Mouse (Mus musculus): Measurements from ENCODE around the gene Sorl1. TPM values are rescaled to one million over a fixed set of nuclear protein-coding genes. Genes with fewer than 3 reads are reported as not detected.
A peak's percentile ranks its signal among the peaks of the same experiment; 100 is the strongest.

Gene Sorl1
- polyA plus RNA-seq, 1 experiment from 2014 or later: 11.5 TPM

DNA sequence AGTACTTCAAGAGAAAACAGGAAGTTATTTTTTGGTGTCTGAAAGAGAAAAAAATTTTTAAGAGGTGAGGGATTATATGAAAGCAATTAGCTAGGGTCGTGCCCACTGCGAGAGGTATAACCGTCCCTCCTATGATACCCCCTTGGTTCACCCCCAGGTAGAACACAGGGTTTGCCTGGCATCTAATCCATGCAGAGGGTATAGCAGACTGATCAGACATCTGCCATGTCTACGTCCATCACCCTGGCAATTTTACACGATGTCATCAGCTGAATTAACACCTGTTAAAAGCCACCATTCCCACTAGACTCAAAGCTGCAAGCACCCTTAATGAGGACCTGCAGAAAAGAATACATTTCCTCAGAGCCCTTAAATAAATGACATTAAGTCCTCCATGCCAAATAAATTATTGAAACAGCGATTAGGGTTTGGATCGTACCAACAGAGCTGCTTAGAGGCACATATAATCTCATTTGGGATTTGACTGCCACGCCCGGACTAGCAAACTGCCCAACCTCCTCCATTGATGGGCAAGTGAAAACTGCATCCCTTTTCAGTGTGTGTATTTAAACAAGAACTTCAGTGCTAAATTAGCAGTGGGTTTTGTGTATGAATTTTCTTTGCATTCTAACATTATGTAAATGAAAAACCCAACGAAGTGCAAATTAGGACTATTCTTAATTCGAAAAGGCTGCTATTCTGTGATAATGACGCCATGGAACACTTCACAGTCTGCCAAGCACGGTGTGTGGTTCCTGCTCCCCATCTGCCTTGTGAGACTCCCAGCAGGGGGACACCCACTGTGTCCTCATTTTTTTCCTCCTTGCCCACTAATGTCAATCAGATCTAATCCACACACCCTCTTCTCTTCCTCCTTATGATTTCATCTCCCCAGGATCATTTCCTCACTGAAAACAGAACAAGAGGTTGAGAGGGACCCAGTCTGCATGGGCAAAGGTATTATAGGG is 7.0 kb upstream of the Sorl1 start:
- H3K9ac ChIP-seq (ENCODE audit: low read depth, low read length): no peak overlapping the region
- H3K4me1 ChIP-seq (ENCODE audit: control insufficient read depth, insufficient read depth, low read length): no peaks in the 10 kb centered on the region
- 89% methylated on average over 13 of the region's 13 CpGs for WGBS
- H3K4me2 ChIP-seq (replicated peaks; ENCODE audit: low read depth, low read length): no peak overlapping the region
- H3K9me3 ChIP-seq (ENCODE audit: control insufficient read depth, low read length): no peaks in the 10 kb centered on the region
- H3K27me3 ChIP-seq (ENCODE audit: control insufficient read depth, insufficient read depth, low read length): no peaks in the 10 kb centered on the region
- H3K27ac ChIP-seq (ENCODE audit: low read depth, low read length): no peak overlapping the region
- no peaks in the 10 kb centered on the region for H3K36me3 ChIP-seq (ENCODE audit: control insufficient read depth, insufficient read depth, low read length)
- no peak overlapping the region for H3K4me3 ChIP-seq (ENCODE audit: low read length)
- no peak for ATAC-seq (ENCODE audit: low FRiP score, low TSS enrichment)

DNA sequence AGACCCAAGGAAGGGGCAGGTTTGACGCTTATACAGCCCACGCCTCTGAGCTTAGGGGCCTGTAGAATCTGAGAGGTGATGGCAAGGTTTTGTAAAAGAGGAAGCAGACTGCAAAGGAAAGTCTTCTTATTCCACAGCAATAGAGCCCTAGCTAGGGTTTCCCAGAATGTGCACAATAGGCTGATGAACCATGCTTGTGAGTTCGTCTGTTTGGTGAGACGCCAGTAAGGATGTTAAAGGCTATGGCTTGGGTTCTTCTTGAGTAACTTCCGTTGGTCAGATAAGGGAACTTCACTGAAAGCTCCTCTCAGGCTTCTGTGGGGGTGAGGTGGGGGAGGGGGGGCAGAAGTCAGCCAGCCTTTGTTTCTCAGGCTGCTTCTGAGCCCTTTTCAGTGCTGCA is 3.9 kb upstream of the Sorl1 start:
- WGBS: 83% methylated on average over 5 of the region's 5 CpGs
- no peak for ATAC-seq (ENCODE audit: low FRiP score, low TSS enrichment)
- H3K9ac ChIP-seq (ENCODE audit: low read depth, low read length): no peak overlapping the region

DNA sequence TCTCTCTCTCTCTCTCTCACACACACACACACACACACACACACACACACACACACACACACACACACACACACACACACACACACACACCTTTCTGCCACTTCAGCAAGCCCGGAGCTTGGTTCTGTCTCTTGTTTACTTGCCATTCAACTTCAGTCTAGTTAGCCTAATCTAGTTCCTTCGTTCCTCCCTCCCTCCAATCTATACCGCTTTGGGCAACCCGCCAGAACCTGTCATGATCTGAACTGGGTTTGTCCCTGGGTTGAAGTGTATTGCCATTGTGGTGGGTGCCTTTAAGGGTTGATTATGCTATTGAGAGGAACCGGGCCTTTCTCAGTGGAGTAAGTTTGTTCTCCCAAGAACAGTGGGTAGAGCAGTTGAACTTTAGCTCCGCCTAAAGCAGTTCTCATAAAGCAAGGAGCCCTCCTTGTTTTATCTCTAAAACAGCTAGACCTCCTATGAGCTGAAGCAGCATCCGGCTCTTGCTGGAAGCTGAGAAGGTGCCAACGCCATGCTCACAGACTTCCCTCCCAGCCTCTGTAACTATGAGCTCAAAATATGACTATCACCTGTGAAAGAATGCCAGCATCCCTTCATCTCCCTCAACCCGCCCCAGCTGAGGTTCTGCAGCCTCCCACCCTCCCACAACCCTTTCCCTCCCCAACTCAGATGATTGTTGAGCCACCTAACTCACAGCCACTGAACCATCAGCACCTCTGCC is 1.3 kb upstream of the Sorl1 start:
- peaks cover 15% of the 10 kb centered on the region; the same call in 1 of the 2 replicates for H3K4me1 ChIP-seq (ENCODE audit: control insufficient read depth, insufficient read depth, low read length)
- H3K9ac ChIP-seq (ENCODE audit: low read depth, low read length): no peak overlapping the region
- H3K4me3 ChIP-seq (ENCODE audit: low read length): no peak overlapping the region
- H3K9me3 ChIP-seq (ENCODE audit: control insufficient read depth, low read length): no peaks in the 10 kb centered on the region
- H3K36me3 ChIP-seq (ENCODE audit: control insufficient read depth, insufficient read depth, low read length): no peaks in the 10 kb centered on the region
- ATAC-seq (ENCODE audit: low FRiP score, low TSS enrichment): no peak
- H3K4me2 ChIP-seq (replicated peaks; ENCODE audit: low read depth, low read length): no peak overlapping the region
- H3K27ac ChIP-seq (ENCODE audit: low read depth, low read length): no peak overlapping the region
- WGBS: 80% methylated on average over 9 of the region's 9 CpGs
- no peaks in the 10 kb centered on the region; the same call in 1 of the 2 replicates for H3K27me3 ChIP-seq (ENCODE audit: control insufficient read depth, insufficient read depth, low read length)

More for the DNA sequence above, 3.9 kb upstream of the Sorl1 start:
- Histone ChIP-seq H3K4me1 (ENCODE audit: control insufficient read depth, insufficient read depth, low read length) (peaks cover 10% of the 10 kb centered on the region; the same call in 1 of the 2 replicates), H3K27ac (ENCODE audit: low read depth, low read length) (no peak overlapping the region), H3K27me3 (ENCODE audit: control insufficient read depth, insufficient read depth, low read length) (no peaks in the 10 kb centered on the region; the same call in 1 of the 2 replicates), H3K36me3 (ENCODE audit: control insufficient read depth, insufficient read depth, low read length) (no peaks in the 10 kb centered on the region), H3K9me3 (ENCODE audit: control insufficient read depth, low read length) (no peaks in the 10 kb centered on the region), H3K4me3 (ENCODE audit: low read length) (no peak overlapping the region), H3K4me2 (replicated peaks; ENCODE audit: low read depth, low read length) (no peak overlapping the region)

DNA sequence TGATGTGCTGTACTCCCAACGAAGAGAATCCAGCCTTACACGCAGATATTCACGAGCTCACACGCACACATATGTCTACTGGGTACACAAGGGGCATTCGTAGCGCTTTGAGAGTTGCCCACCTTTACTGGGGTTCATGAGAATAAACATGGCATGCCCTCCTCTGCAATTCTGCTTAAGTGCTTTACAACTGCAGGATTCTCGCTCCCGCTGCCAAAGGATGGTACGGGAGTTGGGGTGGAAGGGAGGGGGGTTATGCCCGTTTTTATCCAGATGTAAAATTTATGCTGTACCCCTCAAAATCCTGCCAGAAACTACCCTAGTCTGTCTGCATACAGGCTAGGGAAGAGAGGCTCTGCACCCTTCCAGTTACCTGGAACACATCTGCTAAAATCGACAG is 893 bp downstream of the Sorl1 start:
- Histone ChIP-seq H3K27me3 (ENCODE audit: control insufficient read depth, insufficient read depth, low read length) (no peaks in the 10 kb centered on the region; the same call in 1 of the 2 replicates), H3K4me3 (ENCODE audit: low read length) (peak overlapping the region; percentile 88), H3K4me1 (ENCODE audit: control insufficient read depth, insufficient read depth, low read length) (peaks cover 15% of the 10 kb centered on the region; the same call in 1 of the 2 replicates), H3K9ac (ENCODE audit: low read depth, low read length) (peak overlapping the region; percentile 87; the same call in 1 of the 2 replicates), H3K4me2 (replicated peaks; ENCODE audit: low read depth, low read length) (peak overlapping the region; percentile 95), H3K36me3 (ENCODE audit: control insufficient read depth, insufficient read depth, low read length) (no peaks in the 10 kb centered on the region), H3K9me3 (ENCODE audit: control insufficient read depth, low read length) (no peaks in the 10 kb centered on the region), H3K27ac (ENCODE audit: low read depth, low read length) (no peak overlapping the region)
- WGBS: 30% methylated on average over 11 of the region's 11 CpGs
- ATAC-seq (ENCODE audit: low FRiP score, low TSS enrichment): no peak

DNA sequence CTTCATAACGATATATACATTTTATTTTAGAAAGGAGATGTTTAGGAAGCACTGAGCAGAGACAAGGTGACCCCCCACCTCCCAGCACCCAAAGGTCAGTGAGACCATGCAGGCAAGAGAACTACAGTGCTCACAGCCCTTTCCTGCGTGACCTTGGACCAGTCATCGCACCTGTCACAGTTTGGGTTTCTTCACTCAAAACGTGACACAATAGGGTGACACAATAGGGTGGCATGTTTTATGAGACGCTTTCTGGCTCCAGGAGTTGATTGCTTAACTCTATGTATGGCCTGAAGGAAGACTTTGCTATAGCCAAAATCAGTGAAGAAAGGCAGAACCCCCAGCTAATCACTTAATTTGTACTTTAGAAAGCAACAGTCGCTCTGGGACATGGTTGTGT is 1.7 kb downstream of the Sorl1 start:
- Histone ChIP-seq H3K4me2 (replicated peaks; ENCODE audit: low read depth, low read length) (no peak overlapping the region), H3K9me3 (ENCODE audit: control insufficient read depth, low read length) (no peaks in the 10 kb centered on the region), H3K4me3 (ENCODE audit: low read length) (peak overlapping the region; percentile 88; the same call in 1 of the 2 replicates), H3K27ac (ENCODE audit: low read depth, low read length) (no peak overlapping the region), H3K4me1 (ENCODE audit: control insufficient read depth, insufficient read depth, low read length) (peaks cover 15% of the 10 kb centered on the region; the same call in 1 of the 2 replicates), H3K9ac (ENCODE audit: low read depth, low read length) (no peak overlapping the region), H3K27me3 (ENCODE audit: control insufficient read depth, insufficient read depth, low read length) (no peaks in the 10 kb centered on the region; the same call in 1 of the 2 replicates), H3K36me3 (ENCODE audit: control insufficient read depth, insufficient read depth, low read length) (no peaks in the 10 kb centered on the region)
- WGBS: 82% methylated on average over 6 of the region's 6 CpGs
- ATAC-seq (ENCODE audit: low FRiP score, low TSS enrichment): no peak

DNA sequence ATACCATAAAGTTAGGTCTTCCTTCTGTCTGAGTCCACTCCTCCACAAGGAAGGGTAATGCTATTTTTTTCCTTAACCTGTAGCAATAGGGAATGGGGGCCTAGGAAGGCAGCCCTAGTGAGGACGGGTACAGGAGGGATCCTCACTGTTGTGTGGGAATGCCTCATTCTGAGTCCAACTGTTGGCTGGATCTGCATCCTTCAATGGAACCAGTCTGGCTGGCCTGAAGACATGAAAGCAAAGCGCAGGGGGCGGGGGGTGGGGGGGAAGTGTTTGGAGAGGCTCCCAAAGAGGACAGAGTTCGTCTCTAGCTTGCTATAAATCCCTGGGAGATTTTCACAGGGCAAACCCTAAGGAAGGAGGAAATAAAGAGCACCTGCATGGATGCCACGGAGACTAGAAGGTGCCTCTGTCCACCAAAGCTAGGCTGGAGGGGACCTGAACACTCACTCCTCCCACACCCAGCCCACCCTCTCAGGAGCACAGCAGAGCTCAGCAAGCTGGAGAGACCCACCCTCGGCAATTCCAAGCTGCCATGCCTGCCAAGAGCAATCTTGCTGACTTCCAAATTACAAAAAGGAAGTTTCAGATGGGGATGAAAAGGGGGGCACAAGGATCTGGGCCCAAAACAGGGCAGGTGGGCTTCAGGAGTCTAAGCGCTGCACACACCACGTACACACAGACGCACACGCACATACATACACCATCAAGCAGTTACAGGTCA is 2.3 kb downstream of the Sorl1 start:
- H3K4me2 ChIP-seq (replicated peaks; ENCODE audit: low read depth, low read length): no peak overlapping the region
- no peak overlapping the region for H3K9ac ChIP-seq (ENCODE audit: low read depth, low read length)
- ATAC-seq (ENCODE audit: low FRiP score, low TSS enrichment): no peak
- no peak overlapping the region for H3K27ac ChIP-seq (ENCODE audit: low read depth, low read length)
- WGBS: 64% methylated on average over 10 of the region's 10 CpGs
- H3K9me3 ChIP-seq (ENCODE audit: control insufficient read depth, low read length): no peaks in the 10 kb centered on the region
- no peaks in the 10 kb centered on the region for H3K36me3 ChIP-seq (ENCODE audit: control insufficient read depth, insufficient read depth, low read length)
- peaks cover 17% of the 10 kb centered on the region; the same call in 1 of the 2 replicates for H3K4me1 ChIP-seq (ENCODE audit: control insufficient read depth, insufficient read depth, low read length)
- H3K27me3 ChIP-seq (ENCODE audit: control insufficient read depth, insufficient read depth, low read length): no peaks in the 10 kb centered on the region; the same call in 1 of the 2 replicates
- no peak overlapping the region for H3K4me3 ChIP-seq (ENCODE audit: low read length)

DNA sequence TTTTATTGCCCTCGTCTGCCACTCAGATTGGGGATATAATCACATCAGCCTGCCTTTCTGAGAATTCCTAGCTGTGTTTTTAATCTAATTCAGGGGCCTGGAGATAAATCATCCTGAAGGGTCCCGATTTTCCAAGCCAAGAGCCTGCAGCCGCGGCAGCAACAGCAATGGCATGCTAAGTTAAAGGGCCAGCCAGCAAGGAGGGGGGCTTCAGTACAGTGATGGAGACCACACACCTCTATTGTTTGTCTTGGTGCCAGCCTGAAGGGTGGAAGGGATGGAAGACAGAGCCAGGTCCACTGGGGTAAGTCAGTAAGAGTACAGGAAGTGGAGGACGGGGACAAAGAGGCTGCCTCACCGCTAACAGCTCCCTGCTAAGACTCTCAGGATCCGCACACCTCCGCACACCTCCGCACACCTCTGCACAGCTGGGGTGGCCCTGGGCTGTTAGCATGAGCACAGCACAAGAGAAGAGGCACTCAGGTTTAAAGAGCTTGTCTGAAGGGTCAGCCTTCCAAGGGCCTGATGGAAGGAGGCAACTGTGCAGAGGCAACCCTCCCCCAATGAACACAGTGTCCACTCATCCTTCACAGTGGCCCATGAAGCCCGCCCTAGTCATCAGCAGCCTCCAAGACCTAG is 7.6 kb downstream of the Sorl1 start:
- no peak overlapping the region for H3K9ac ChIP-seq (ENCODE audit: low read depth, low read length)
- ATAC-seq (ENCODE audit: low FRiP score, low TSS enrichment): peak; percentile 65
- H3K4me1 ChIP-seq (ENCODE audit: control insufficient read depth, insufficient read depth, low read length): peaks cover 14% of the 10 kb centered on the region; the same call in 1 of the 2 replicates
- H3K9me3 ChIP-seq (ENCODE audit: control insufficient read depth, low read length): no peaks in the 10 kb centered on the region
- no peaks in the 10 kb centered on the region for H3K36me3 ChIP-seq (ENCODE audit: control insufficient read depth, insufficient read depth, low read length)
- H3K4me2 ChIP-seq (replicated peaks; ENCODE audit: low read depth, low read length): no peak overlapping the region
- no peak overlapping the region for H3K4me3 ChIP-seq (ENCODE audit: low read length)
- WGBS: 43% methylated on average over 10 of the region's 10 CpGs
- H3K27ac ChIP-seq (ENCODE audit: low read depth, low read length): peak overlapping the region; percentile 18; the same call in 1 of the 2 replicates
- H3K27me3 ChIP-seq (ENCODE audit: control insufficient read depth, insufficient read depth, low read length): no peaks in the 10 kb centered on the region

DNA sequence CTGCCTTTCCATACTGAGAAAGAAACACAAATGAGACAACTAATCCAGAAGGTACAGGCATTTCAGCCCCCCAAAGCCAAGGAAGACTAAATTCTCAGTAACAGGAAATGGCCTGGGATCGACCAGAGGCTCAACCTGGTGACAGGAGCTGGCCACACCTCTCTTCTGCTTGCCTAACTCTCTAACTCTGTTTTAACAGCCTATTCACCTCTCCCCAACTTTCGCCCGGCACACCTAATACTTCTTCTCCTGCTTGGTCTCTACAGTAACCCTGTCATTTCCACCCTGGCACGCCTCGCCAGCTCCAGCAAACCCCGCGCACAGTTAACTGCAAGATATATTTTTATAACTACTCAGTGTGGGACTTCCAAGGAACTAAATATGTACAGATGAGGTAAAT is 9.0 kb downstream of the Sorl1 start:
- peaks cover 23% of the 10 kb centered on the region for H3K4me1 ChIP-seq (ENCODE audit: control insufficient read depth, insufficient read depth, low read length)
- H3K4me3 ChIP-seq (ENCODE audit: low read length): no peak overlapping the region
- no peak for ATAC-seq (ENCODE audit: low FRiP score, low TSS enrichment)
- H3K9ac ChIP-seq (ENCODE audit: low read depth, low read length): no peak overlapping the region
- H3K4me2 ChIP-seq (replicated peaks; ENCODE audit: low read depth, low read length): no peak overlapping the region
- H3K36me3 ChIP-seq (ENCODE audit: control insufficient read depth, insufficient read depth, low read length): no peaks in the 10 kb centered on the region
- H3K27ac ChIP-seq (ENCODE audit: low read depth, low read length): no peak overlapping the region
- H3K27me3 ChIP-seq (ENCODE audit: control insufficient read depth, insufficient read depth, low read length): no peaks in the 10 kb centered on the region
- WGBS: 67% methylated on average over 7 of the region's 7 CpGs
- H3K9me3 ChIP-seq (ENCODE audit: control insufficient read depth, low read length): no peaks in the 10 kb centered on the region
